Mouse (Mus musculus) MEL (cell line): ENCODE data around the gene Spin2c. TPM values are rescaled to one million over a fixed set of nuclear protein-coding genes. Genes with fewer than 3 reads are reported as not detected.

ENCODE experiments used
- DNase-seq: peaks from one replicate; pipeline ENCODE4 v3.0.0; 2011; ENCODE audit warnings: low read depth, low spot score
- H3K27ac ChIP-seq: 2 replicates; pipeline ENCODE4 v1.5.1; 2012; ENCODE audit warnings: low read depth, mild to moderate bottlenecking, control low read depth, low read length, moderate library complexity; ENCODE audit not compliant: control insufficient read depth
- H3K27me3 ChIP-seq, 2 experiments: fragments of 150-350 bp in 1 of 2; sonication (generic) in 1 of 2; 2 replicates each; pipeline ENCODE4 v1.6.1; 2012; ENCODE audit warnings: low read length in 2 of 2, mild to moderate bottlenecking in 2 of 2, improper control_type of control experiment in 1 of 2, moderate library complexity in 1 of 2; ENCODE audit not compliant: insufficient read depth in 2 of 2, control insufficient read depth in 1 of 2
- H3K36me3 ChIP-seq, 2 experiments: 2 replicates each; pipeline ENCODE4 v1.6.1; 2012 to 2014; ENCODE audit warnings: low read length in 2 of 2, improper control_type of control experiment in 1 of 2, inconsistent platforms in 1 of 2, mild to moderate bottlenecking in 1 of 2; ENCODE audit not compliant: insufficient read depth in 2 of 2, control insufficient read depth in 1 of 2
- H3K4me1 ChIP-seq, 2 experiments: fragments of 150-350 bp in 1 of 2; sonication (generic) in 1 of 2; 2 replicates each; pipeline ENCODE4 v1.6.1; 2012; ENCODE audit warnings: low read length in 2 of 2, improper control_type of control experiment in 1 of 2, mild to moderate bottlenecking in 1 of 2; ENCODE audit not compliant: insufficient read depth in 2 of 2, control insufficient read depth in 1 of 2
- H3K4me3 ChIP-seq, 2 experiments: fragments of 150-350 bp in 1 of 2; sonication (generic) in 1 of 2; 2 replicates each; pipeline ENCODE4 v1.5.1; 2012; ENCODE audit warnings: low read depth in 2 of 2, low read length in 2 of 2, mild to moderate bottlenecking in 2 of 2, moderate library complexity in 2 of 2, control low read depth in 1 of 2, improper control_type of control experiment in 1 of 2; ENCODE audit not compliant: control insufficient read depth in 1 of 2, insufficient read depth in 1 of 2
- H3K79me2 ChIP-seq: 2 replicates; pipeline ENCODE4 v1.6.1; 2012; ENCODE audit warnings: mild to moderate bottlenecking, low read length, moderate library complexity; ENCODE audit not compliant: control insufficient read depth, poor library complexity, insufficient read depth
- H3K9ac ChIP-seq: 2 replicates; pipeline ENCODE4 v1.6.1; 2012; ENCODE audit warnings: low read depth, mild to moderate bottlenecking, control low read depth, low read length, moderate library complexity; ENCODE audit not compliant: control insufficient read depth, poor library complexity, severe bottlenecking
- H3K9me3 ChIP-seq: fragments of 150-350 bp; sonication (generic); replicated peaks from 2 replicates; pipeline ENCODE4 v1.6.1; 2012; ENCODE audit warnings: mild to moderate bottlenecking, low read length, improper control_type of control experiment, moderate library complexity; ENCODE audit not compliant: insufficient read depth
- BHLHE40 ChIP-seq: IDR thresholded peaks from 2 replicates; pipeline ENCODE4 v1.6.1; 2012; ENCODE audit warnings: low read depth, mild to moderate bottlenecking, inconsistent platforms, low read length, improper control_type of control experiment, borderline replicate concordance
- HCFC1 ChIP-seq: IDR thresholded peaks from 2 replicates; pipeline ENCODE4 v1.6.1; 2012; ENCODE audit warnings: low read depth, mild to moderate bottlenecking, inconsistent platforms, low read length, improper control_type of control experiment, moderate library complexity
- JUND ChIP-seq: IDR thresholded peaks from 2 replicates; pipeline ENCODE4 v1.6.1; 2011; ENCODE audit warnings: low read depth, mild to moderate bottlenecking, improper control_type of control experiment, low read length
- KAT2A ChIP-seq: conservative IDR thresholded peaks from 2 replicates; pipeline ENCODE4 v1.6.1; 2012; ENCODE audit warnings: low read depth, low read length, improper control_type of control experiment, inconsistent platforms
- MAX ChIP-seq: IDR thresholded peaks from 2 replicates; pipeline ENCODE4 v1.6.1; 2011; ENCODE audit warnings: low read length, improper control_type of control experiment
- MYC ChIP-seq: IDR thresholded peaks from 2 replicates; pipeline ENCODE4 v1.6.1; 2011; ENCODE audit warnings: low read depth, mild to moderate bottlenecking, low read length, improper control_type of control experiment, moderate library complexity
- NRF1 ChIP-seq: IDR thresholded peaks from 2 replicates; pipeline ENCODE4 v1.6.1; 2014; ENCODE audit warnings: low read depth, mild to moderate bottlenecking, inconsistent platforms, low read length, improper control_type of control experiment, moderate library complexity; ENCODE audit not compliant: poor library complexity, insufficient read depth, severe bottlenecking
- POLR2AphosphoS5 ChIP-seq: IDR thresholded peaks from 2 replicates; pipeline ENCODE4 v1.6.1; 2012; ENCODE audit warnings: low read depth, borderline replicate concordance, mild to moderate bottlenecking, inconsistent platforms, low read length, moderate library complexity, mixed read lengths
- RCOR1 ChIP-seq: IDR thresholded peaks from 2 replicates; pipeline ENCODE4 v1.6.1; 2012; ENCODE audit warnings: low read depth, mild to moderate bottlenecking, inconsistent platforms, low read length, improper control_type of control experiment
- SIN3A ChIP-seq: IDR thresholded peaks from 2 replicates; pipeline ENCODE4 v1.6.1; 2012; ENCODE audit warnings: low read length, improper control_type of control experiment, inconsistent platforms
- TBP ChIP-seq: IDR thresholded peaks from 2 replicates; pipeline ENCODE4 v1.8.0; 2011; ENCODE audit warnings: low read depth, low read length, improper control_type of control experiment
- TCF12 ChIP-seq: IDR thresholded peaks from 2 replicates; pipeline ENCODE4 v1.6.1; 2014; ENCODE audit warnings: low read depth, mild to moderate bottlenecking, inconsistent platforms, low read length, improper control_type of control experiment, moderate library complexity
- UBTF ChIP-seq: IDR thresholded peaks from 2 replicates; pipeline ENCODE4 v1.6.1; 2012; ENCODE audit warnings: low read depth, mild to moderate bottlenecking, inconsistent platforms, low read length, improper control_type of control experiment, moderate library complexity, borderline replicate concordance; ENCODE audit not compliant: insufficient read depth
- USF1 ChIP-seq: IDR thresholded peaks from 2 replicates; pipeline ENCODE4 v1.6.1; 2014; ENCODE audit warnings: low read depth, mild to moderate bottlenecking, inconsistent platforms, low read length, improper control_type of control experiment, moderate library complexity
- ZKSCAN1 ChIP-seq: IDR thresholded peaks from 2 replicates; pipeline ENCODE4 v1.6.1; 2012; ENCODE audit warnings: low read depth, mild to moderate bottlenecking, inconsistent platforms, low read length, improper control_type of control experiment, moderate library complexity
- polyA plus RNA-seq, 2 experiments: library from polyadenylated mRNA; stranded (reverse) in 1 of 2; unstranded in 1 of 2; fragments of >175 nt in 1 of 2; fragments of >200 nt in 1 of 2; gene quantifications; 2 replicates each; pipeline versions ENCODE4 v1.2.1 to v1.2.4; 2012; ENCODE audit warnings: low replicate concordance in 2 of 2, low read depth in 1 of 2; ENCODE audit not compliant: insufficient read length in 2 of 2, insufficient read depth in 1 of 2, missing spikeins in 1 of 2
- total RNA-seq: library from RNA; depleted of rRNA; stranded (reverse); fragments of 300-350 nt; gene quantifications from 2 replicates; pipeline ENCODE4 v1.2.3, GENCODE M21; 2012; rRNA removed

Spin2c gene
- total RNA-seq (not detected in 2 replicates), polyA plus RNA-seq (not detected)

- Histone ChIP-seq H3K9me3 (no peaks in the 10 kb centered on the region), H3K79me2 (no peaks in the 10 kb centered on the region), H3K9ac (no peak within 1 kb of the TSS), H3K27ac (no peak within 1 kb of the TSS), H3K4me3 (no peak within 1 kb of the TSS), H3K4me1 (no peaks in the 10 kb centered on the region), H3K36me3 (no peaks in the 10 kb centered on the region), H3K27me3 (no peaks in the 10 kb centered on the region)
- no peak for DNase-seq
- no peak for TF ChIP-seq NRF1
- TF ChIP-seq USF1 = no peak
- no peak for TF ChIP-seq TCF12
- TF ChIP-seq RCOR1 = no peak
- no peak for TF ChIP-seq KAT2A
- TF ChIP-seq TBP = no peak
- TF ChIP-seq ZKSCAN1 = no peak
- TF ChIP-seq POLR2AphosphoS5 = no peak
These were observed at the start of gene Spin2c for GRCm38 (mm10) chrX:153831951-153832561. Spin2c (plus strand) TSS chrX:153832225.

DNA sequence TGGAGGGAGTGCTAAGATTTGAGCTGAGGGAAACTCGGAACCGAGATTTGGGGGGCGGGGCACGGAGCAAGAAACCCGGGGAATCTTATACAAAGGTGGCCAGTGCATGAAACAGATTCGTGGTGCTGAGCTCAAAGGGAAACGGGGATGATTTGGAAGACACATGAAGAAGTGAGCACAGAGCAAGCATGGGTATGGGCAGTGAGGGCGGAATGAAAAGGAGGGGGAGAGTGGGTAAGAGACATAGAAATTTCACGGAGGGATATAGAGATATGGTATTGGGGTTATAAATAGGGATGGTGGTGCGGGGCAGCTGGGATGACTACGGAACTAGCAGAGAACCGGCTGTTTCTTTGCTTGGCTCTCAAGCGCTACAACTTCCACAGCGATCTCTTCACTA lies 581 bp downstream of the Spin2c start:
- Histone ChIP-seq H3K79me2 (no peaks in the 10 kb centered on the region), H3K4me3 (no peak overlapping the region), H3K9me3 (no peaks in the 10 kb centered on the region), H3K9ac (no peak overlapping the region), H3K27me3 (no peaks in the 10 kb centered on the region), H3K36me3 (no peaks in the 10 kb centered on the region), H3K4me1 (no peaks in the 10 kb centered on the region), H3K27ac (no peak overlapping the region)
- TF ChIP-seq MYC = no peak
- TF ChIP-seq SIN3A = no peak
- TF ChIP-seq BHLHE40 = no peak
- no peak for TF ChIP-seq JUND
- no peak for TF ChIP-seq ZKSCAN1
- TF ChIP-seq UBTF = no peak
- no peak for TF ChIP-seq HCFC1
- no peak for TF ChIP-seq POLR2AphosphoS5
- TF ChIP-seq MAX = no peak
- no peak for DNase-seq

Other genes with a start within 250 kb of the Spin2c start
- not detected in 2 replicates for gene Kctd12b, start 135.8 kb upstream of the Spin2c start, total RNA-seq
- gene Kctd12b, start 135.8 kb upstream of the Spin2c start, polyA plus RNA-seq = not detected
- 30.4 and 35.4 TPM in 2 replicates for gene Nbdy, start 108.6 kb upstream of the Spin2c start, total RNA-seq
- gene Nbdy, start 108.6 kb upstream of the Spin2c start, polyA plus RNA-seq = 10 to 100 TPM in 1 of 2 experiments, not detected in 1; 75.7 TPM
- gene Samt1, start 180.4 kb downstream of the Spin2c start, total RNA-seq = not detected in 2 replicates
- gene Samt1, start 180.4 kb downstream of the Spin2c start, polyA plus RNA-seq = not detected
- gene 4921511M17Rik, start 201.6 kb downstream of the Spin2c start, total RNA-seq = not detected in 2 replicates
- gene 4921511M17Rik, start 201.6 kb downstream of the Spin2c start, polyA plus RNA-seq = not detected
- not detected in 2 replicates for gene Gm10057, start 222.8 kb downstream of the Spin2c start, total RNA-seq
- not detected for gene Gm10057, start 222.8 kb downstream of the Spin2c start, polyA plus RNA-seq